8 mouse cellular contexts compared by ENCODE assay signal in genomic region chr11:117574721-117575120, GRCm38 (mm10).
A peak's percentile ranks its signal among the peaks of the same experiment; 100 is the strongest.
DNase-seq lines count a peak whose midpoint lies in the region; ATAC-seq lines count a peak whose summit lies in the region.
"Had no signal": no experiment of that assay in that cellular context is flagged by ENCODE, and none has a peak within 500 bp of the region (broad histone marks: within the 10 kb centered on the region; RNA-seq: fewer than 3 reads in every experiment).

No protein-coding gene starts in this region.

- no peak overlapping the region for H3K4me3 ChIP-seq in midbrain, embryonic 16.5 days (ENCODE audit: low read depth, low read length)
- H3K4me3 ChIP-seq: erythroblast, embryonic 14.5 days had no signal

- peak; percentile 55 for DNase-seq in layer of hippocampus, adult 11-12 months (ENCODE audit: low spot score)
- DNase-seq in layer of hippocampus, adult 9-10 months (ENCODE audit: low spot score), result no peak
- peak; percentile 79 to 81 for DNase-seq in cerebellum, postnatal 25 days
- DNase-seq in heart, postnatal 10 days, result peak; percentile 77 to 82
- peak; percentile 81 for DNase-seq in skeletal muscle tissue, adult 2 months (ENCODE audit: low read depth, low spot score)
- DNase-seq in thymus, postnatal 36 days, result no peak

- H3K9ac ChIP-seq in midbrain, embryonic 16.5 days (ENCODE audit: low read depth, low read length), result no peak overlapping the region

- H3K9me3 ChIP-seq in midbrain, embryonic 16.5 days (replicated peaks; ENCODE audit: control insufficient read depth, low read length, poor library complexity, severe bottlenecking), result no peaks in the 10 kb centered on the region

- no peaks in the 10 kb centered on the region; the same call in 1 of the 2 replicates for H3K27me3 ChIP-seq in midbrain, embryonic 16.5 days (ENCODE audit: control insufficient read depth, insufficient read depth, low read depth, low read length)

- WGBS in midbrain, embryonic 16.5 days, result 75% methylated on average over 3 of the region's 3 CpGs

- H3K27ac ChIP-seq in midbrain, embryonic 16.5 days (ENCODE audit: low read length), result no peak overlapping the region

- H3K4me2 ChIP-seq in midbrain, embryonic 16.5 days (ENCODE audit: low read length), result no peak overlapping the region

- intact Hi-C loops in heart, postnatal 10 days (cut with DNase I), result no loop called here

- no peaks in the 10 kb centered on the region for H3K4me1 ChIP-seq in midbrain, embryonic 16.5 days (ENCODE audit: control insufficient read depth, insufficient read depth, low read length)

- H3K36me3 ChIP-seq in midbrain, embryonic 16.5 days (ENCODE audit: control insufficient read depth, insufficient read depth, low read length), result no peaks in the 10 kb centered on the region

- ATAC-seq in midbrain, embryonic 16.5 days, result no peak

Comparison
In these comparisons a context has a peak if more than half of its experiments do, and no peak if none do; other contexts are left out.
1. DNase-seq: peak in layer of hippocampus, adult 11-12 months (single experiment), cerebellum, postnatal 25 days (2 of 2), heart, postnatal 10 days (2 of 2) and skeletal muscle tissue, adult 2 months (single experiment); none in layer of hippocampus, adult 9-10 months (single experiment) and thymus, postnatal 36 days (0 of 2).